Mouse (Mus musculus) midbrain, embryonic 15.5 days (tissue): ENCODE data around the gene Cd27. TPM values are rescaled to one million over a fixed set of nuclear protein-coding genes. Genes with fewer than 3 reads are reported as not detected.

Experiments used
- ATAC-seq: fragments of 200-750 bp; cut with Nextera tagmentation; replicated peaks from 2 replicates; pipeline ENCODE4 v1.8.0; 2017; ENCODE audit warnings: moderate TSS enrichment
- H3K27ac ChIP-seq: fragments of 300-500 bp; sonication (generic); 2 replicates; pipeline ENCODE4 v1.5.1; 2015; ENCODE audit warnings: mild to moderate bottlenecking, inconsistent platforms
- H3K27me3 ChIP-seq: fragments of 300-500 bp; sonication (generic); replicated peaks from 2 replicates; pipeline ENCODE4 v1.6.1; 2015; ENCODE audit warnings: inconsistent platforms
- H3K36me3 ChIP-seq: fragments of 300-500 bp; sonication (generic); replicated peaks from 2 replicates; pipeline ENCODE4 v1.6.1; 2015; ENCODE audit warnings: inconsistent platforms
- H3K4me1 ChIP-seq: fragments of 300-500 bp; sonication (generic); 2 replicates; pipeline ENCODE4 v1.6.1; 2015; ENCODE audit warnings: inconsistent platforms
- H3K4me2 ChIP-seq: fragments of 300-500 bp; sonication (generic); 2 replicates; pipeline ENCODE4 v1.6.1; 2015; ENCODE audit warnings: inconsistent platforms, mild to moderate bottlenecking, moderate library complexity
- H3K4me3 ChIP-seq: fragments of 300-500 bp; sonication (generic); 2 replicates; pipeline ENCODE4 v1.5.1; 2015; ENCODE audit warnings: mild to moderate bottlenecking, inconsistent platforms
- H3K9ac ChIP-seq: fragments of 300-500 bp; sonication (generic); 2 replicates; pipeline ENCODE4 v1.6.1; 2015; ENCODE audit warnings: mild to moderate bottlenecking, inconsistent platforms
- H3K9me3 ChIP-seq: fragments of 300-500 bp; sonication (generic); 2 replicates; pipeline ENCODE4 v1.6.1; 2016; ENCODE audit warnings: inconsistent platforms
- WGBS: fragments of 180-500 bp; shearing (Covaris S2); methylation state at CpG from one replicate; pipeline ENCODE4 v1.1.7; 2015; ENCODE audit warnings: mixed read lengths; 5-methylcytosine and 5-hydroxymethylcytosine counted together
- polyA plus RNA-seq: library from polyadenylated mRNA; unstranded; fragments of >200 nt; fragmentation: Nextera tagmentation; extraction: Ambion mirVana; gene quantifications from 2 replicates; pipeline ENCODE4 v1.2.1, GENCODE M21; 2015

Cd27 gene
- polyA plus RNA-seq, 1 experiment from 2014 or later = 2.3 TPM

GRCm38 (mm10) chr6:125266091-125266490 lies 29.3 kb upstream of the Cd27 start:
- no peaks in the 10 kb centered on the region for H3K4me1 ChIP-seq
- H3K4me2 ChIP-seq = no peak overlapping the region
- no peak overlapping the region for H3K27ac ChIP-seq
- no peaks in the 10 kb centered on the region for H3K9me3 ChIP-seq
- ATAC-seq = no peak
- H3K4me3 ChIP-seq = no peak overlapping the region
- no peaks in the 10 kb centered on the region for H3K36me3 ChIP-seq
- WGBS = 80% methylated on average over 13 of the region's 13 CpGs
- H3K9ac ChIP-seq = no peak overlapping the region
- no peaks in the 10 kb centered on the region for H3K27me3 ChIP-seq

DNA sequence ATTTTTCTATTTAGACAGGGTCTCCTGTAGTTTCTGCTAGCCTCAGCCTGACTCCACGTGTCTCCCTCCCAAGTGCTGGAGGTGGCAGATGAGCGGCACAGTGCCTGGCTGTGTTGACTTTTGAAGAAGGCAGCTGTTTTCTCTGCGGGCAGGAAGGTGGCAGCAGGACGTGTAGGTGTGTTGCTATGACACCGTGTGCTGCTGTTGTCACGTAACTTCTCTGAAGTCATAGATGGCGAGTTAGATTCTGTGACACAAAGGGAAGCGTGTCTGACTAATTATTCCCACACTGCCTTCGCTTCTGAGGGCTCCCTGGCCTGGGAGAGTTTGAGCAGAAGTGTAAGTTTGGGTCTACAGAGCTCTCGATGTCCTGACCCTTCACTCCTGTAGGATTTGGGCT lies 28.4 kb upstream of the Cd27 start:
- H3K36me3 ChIP-seq = no peaks in the 10 kb centered on the region
- no peak for ATAC-seq
- H3K4me2 ChIP-seq = no peak overlapping the region
- H3K27ac ChIP-seq = no peak overlapping the region
- no peaks in the 10 kb centered on the region for H3K27me3 ChIP-seq
- no peaks in the 10 kb centered on the region for H3K4me1 ChIP-seq
- no peaks in the 10 kb centered on the region for H3K9me3 ChIP-seq
- H3K9ac ChIP-seq = no peak overlapping the region
- 60% methylated on average over 10 of the region's 10 CpGs for WGBS
- H3K4me3 ChIP-seq = no peak overlapping the region

- H3K4me2 ChIP-seq = no peak overlapping the region
- H3K4me1 ChIP-seq = no peaks in the 10 kb centered on the region
- H3K9ac ChIP-seq = no peak overlapping the region
- WGBS = 89% methylated on average over 9 of the region's 9 CpGs
- no peak for ATAC-seq
- H3K27ac ChIP-seq = no peak overlapping the region
- no peaks in the 10 kb centered on the region for H3K36me3 ChIP-seq
- H3K9me3 ChIP-seq = no peaks in the 10 kb centered on the region
- no peaks in the 10 kb centered on the region for H3K27me3 ChIP-seq
- H3K4me3 ChIP-seq = no peak overlapping the region
Measured at GRCm38 (mm10) chr6:125264219-125264618, 27.4 kb upstream of the Cd27 start.

DNA sequence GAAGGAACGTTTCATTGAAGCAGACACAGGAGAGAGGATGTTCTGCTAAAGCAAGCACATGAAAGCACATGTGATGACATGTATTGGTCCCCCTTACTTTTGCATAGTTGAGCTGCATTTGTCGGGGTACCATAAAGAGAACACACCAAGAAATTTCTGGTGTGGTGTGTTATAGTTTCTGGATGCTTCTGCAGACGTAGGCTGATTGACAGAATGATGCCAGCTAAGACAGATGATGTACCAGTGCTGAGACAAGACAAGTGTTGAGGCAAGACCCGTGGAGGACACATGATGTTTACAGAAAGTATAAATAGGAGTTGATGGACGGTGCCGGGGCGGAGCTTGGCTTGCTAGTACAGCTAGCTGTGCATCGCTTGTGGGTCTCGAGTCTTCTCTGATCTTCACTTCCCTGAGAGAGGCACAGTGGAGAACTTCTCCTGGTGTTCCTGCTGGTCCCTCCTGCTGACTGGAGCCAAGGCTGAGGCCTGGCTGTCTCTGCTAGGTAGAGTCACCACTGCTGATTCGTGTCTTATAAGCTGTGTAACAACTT lies 23.3 kb upstream of the Cd27 start:
- no peak overlapping the region for H3K9ac ChIP-seq
- ATAC-seq = no peak
- no peaks in the 10 kb centered on the region for H3K4me1 ChIP-seq
- WGBS = 84% methylated on average over 10 of the region's 10 CpGs
- no peaks in the 10 kb centered on the region for H3K9me3 ChIP-seq
- no peak overlapping the region for H3K27ac ChIP-seq
- no peaks in the 10 kb centered on the region for H3K27me3 ChIP-seq
- H3K36me3 ChIP-seq = no peaks in the 10 kb centered on the region
- H3K4me2 ChIP-seq = no peak overlapping the region
- no peak overlapping the region for H3K4me3 ChIP-seq

- Histone ChIP-seq H3K4me3 (no peak overlapping the region), H3K27ac (no peak overlapping the region), H3K27me3 (no peaks in the 10 kb centered on the region), H3K4me2 (no peak overlapping the region), H3K9me3 (no peaks in the 10 kb centered on the region), H3K9ac (no peak overlapping the region), H3K4me1 (no peaks in the 10 kb centered on the region), H3K36me3 (no peaks in the 10 kb centered on the region)
- WGBS = 82% methylated on average over 8 of the region's 8 CpGs
- ATAC-seq = no peak
Measured at GRCm38 (mm10) chr6:125256222-125256966, 19.6 kb upstream of the Cd27 start.

- Histone ChIP-seq H3K4me2 (no peak overlapping the region), H3K4me3 (no peak overlapping the region), H3K27me3 (no peaks in the 10 kb centered on the region), H3K9ac (no peak overlapping the region), H3K36me3 (no peaks in the 10 kb centered on the region), H3K9me3 (no peaks in the 10 kb centered on the region), H3K4me1 (no peaks in the 10 kb centered on the region), H3K27ac (no peak overlapping the region)
- ATAC-seq = no peak
- WGBS = 86% methylated on average over 7 of the region's 7 CpGs
Measured at GRCm38 (mm10) chr6:125255516-125256044, 18.8 kb upstream of the Cd27 start.

DNA sequence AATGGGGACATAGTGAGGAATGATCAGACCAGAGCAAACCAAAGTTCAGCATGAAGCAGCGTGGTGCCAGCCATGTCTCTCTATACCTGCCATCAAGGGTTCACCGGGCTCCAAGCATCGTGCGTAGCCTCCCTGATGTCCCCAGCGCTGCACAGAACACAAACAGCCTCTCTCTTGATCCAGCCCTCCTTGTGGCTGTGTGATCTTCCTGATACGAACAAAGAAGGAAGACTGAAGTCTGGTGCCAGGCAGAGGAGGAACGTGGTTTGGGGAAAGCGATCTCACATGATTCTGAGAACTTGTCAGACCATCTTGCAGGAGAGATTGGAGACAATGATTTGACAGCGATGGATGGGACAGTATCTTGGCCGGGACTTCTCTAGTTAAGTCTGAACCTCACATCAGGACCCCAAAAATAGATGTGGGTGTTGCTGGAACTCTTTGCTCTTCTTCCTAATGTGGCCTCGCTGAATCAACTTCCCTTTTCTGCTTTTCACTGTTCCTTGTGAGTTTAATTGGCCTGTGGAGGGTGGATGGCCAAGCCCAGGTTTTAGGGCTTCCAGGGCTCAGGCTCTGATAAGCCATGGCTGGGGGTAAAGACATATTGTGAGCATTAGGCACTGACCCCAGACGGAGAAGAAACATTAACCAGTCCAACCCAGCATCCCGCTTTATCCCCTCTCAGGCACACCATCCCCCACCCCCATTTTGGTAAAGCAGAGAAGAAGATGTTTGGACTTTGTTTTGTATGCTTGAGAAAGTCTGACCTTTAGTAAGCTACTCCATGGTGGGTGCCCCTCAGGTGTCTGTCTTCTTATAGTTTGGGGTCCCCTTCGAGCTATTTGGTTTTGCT lies 17.3 kb upstream of the Cd27 start:
- Histone ChIP-seq H3K36me3 (no peaks in the 10 kb centered on the region), H3K9me3 (no peaks in the 10 kb centered on the region), H3K4me3 (no peak overlapping the region), H3K27me3 (no peaks in the 10 kb centered on the region), H3K9ac (no peak overlapping the region), H3K4me2 (no peak overlapping the region), H3K27ac (no peak overlapping the region), H3K4me1 (no peaks in the 10 kb centered on the region)
- ATAC-seq = no peak
- 82% methylated on average over 14 of the region's 14 CpGs for WGBS

DNA sequence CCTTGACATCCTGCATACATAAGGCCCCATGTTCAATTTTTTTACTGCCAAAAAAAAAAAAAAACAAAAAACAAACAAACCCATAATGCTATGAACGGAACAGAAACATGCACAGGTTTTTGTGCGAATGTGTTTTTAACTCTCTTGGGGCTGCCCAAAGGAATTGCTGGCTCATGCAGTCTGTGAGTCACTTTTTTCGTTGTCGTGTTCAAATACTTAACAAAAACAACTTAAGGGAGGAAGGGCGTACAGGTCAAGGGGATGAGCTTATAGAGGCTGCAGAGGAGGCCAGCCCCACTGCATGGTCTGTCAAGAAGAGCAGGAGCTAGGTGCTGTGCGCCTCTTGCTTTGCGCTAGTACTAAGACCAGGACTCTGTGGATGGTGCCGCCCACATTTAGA lies 15.9 kb upstream of the Cd27 start:
- Histone ChIP-seq H3K4me1 (no peaks in the 10 kb centered on the region), H3K27ac (no peak overlapping the region), H3K4me3 (no peak overlapping the region), H3K9me3 (no peaks in the 10 kb centered on the region), H3K36me3 (no peaks in the 10 kb centered on the region), H3K27me3 (no peaks in the 10 kb centered on the region), H3K4me2 (no peak overlapping the region), H3K9ac (no peak overlapping the region)
- WGBS = 92% methylated on average over 8 of the region's 8 CpGs
- ATAC-seq = no peak

- no peak overlapping the region for H3K4me3 ChIP-seq
- H3K4me2 ChIP-seq = no peak overlapping the region
- H3K27ac ChIP-seq = no peak overlapping the region
- no peak overlapping the region for H3K9ac ChIP-seq
- WGBS = 80% methylated on average over 3 of the region's 3 CpGs
- no peak for ATAC-seq
- H3K4me1 ChIP-seq = no peaks in the 10 kb centered on the region
- no peaks in the 10 kb centered on the region for H3K9me3 ChIP-seq
- H3K27me3 ChIP-seq = no peaks in the 10 kb centered on the region
- H3K36me3 ChIP-seq = no peaks in the 10 kb centered on the region
Measured at GRCm38 (mm10) chr6:125252285-125252684, 15.5 kb upstream of the Cd27 start.

- no peak overlapping the region for H3K4me3 ChIP-seq
- H3K9ac ChIP-seq = no peak overlapping the region
- H3K27ac ChIP-seq = no peak overlapping the region
- ATAC-seq = no peak
- H3K27me3 ChIP-seq = no peaks in the 10 kb centered on the region
- no peak overlapping the region for H3K4me2 ChIP-seq
- no peaks in the 10 kb centered on the region for H3K4me1 ChIP-seq
- WGBS = 36% methylated on average over 1 of the region's 1 CpGs
- no peaks in the 10 kb centered on the region for H3K36me3 ChIP-seq
- H3K9me3 ChIP-seq = no peaks in the 10 kb centered on the region
Measured at GRCm38 (mm10) chr6:125244551-125244950, 7.7 kb upstream of the Cd27 start.

GRCm38 (mm10) chr6:125241566-125241965 lies 4.8 kb upstream of the Cd27 start:
- no peak overlapping the region for H3K27ac ChIP-seq
- ATAC-seq = no peak
- no peaks in the 10 kb centered on the region for H3K36me3 ChIP-seq
- H3K4me2 ChIP-seq = no peak overlapping the region
- 87% methylated on average over 8 of the region's 8 CpGs for WGBS
- H3K4me3 ChIP-seq = no peak overlapping the region
- H3K27me3 ChIP-seq = no peaks in the 10 kb centered on the region
- H3K9ac ChIP-seq = no peak overlapping the region
- no peaks in the 10 kb centered on the region for H3K4me1 ChIP-seq
- H3K9me3 ChIP-seq = no peaks in the 10 kb centered on the region

DNA sequence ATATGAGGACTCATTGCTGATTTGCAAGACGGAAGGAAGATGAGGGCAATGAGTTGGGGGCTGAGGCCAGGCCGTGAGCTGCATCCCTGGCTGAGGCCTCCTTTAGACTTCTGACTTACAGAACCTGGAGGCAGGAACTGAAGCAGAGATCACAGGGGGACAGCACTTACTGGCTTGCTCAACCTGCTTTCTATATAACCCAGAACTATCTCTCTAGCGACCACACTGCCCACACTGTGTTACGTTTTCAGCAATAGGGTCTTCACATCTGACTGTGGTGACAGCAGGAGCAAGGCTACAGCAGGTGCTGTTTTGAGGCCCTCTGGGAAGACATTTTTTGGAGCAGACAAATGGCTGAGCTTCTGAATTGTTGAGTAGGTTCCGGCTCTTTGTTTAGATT lies 3.8 kb upstream of the Cd27 start:
- no peak overlapping the region for H3K27ac ChIP-seq
- no peaks in the 10 kb centered on the region for H3K27me3 ChIP-seq
- no peak overlapping the region for H3K9ac ChIP-seq
- no peaks in the 10 kb centered on the region for H3K9me3 ChIP-seq
- ATAC-seq = no peak
- H3K4me1 ChIP-seq = no peaks in the 10 kb centered on the region
- no peak overlapping the region for H3K4me2 ChIP-seq
- no peaks in the 10 kb centered on the region for H3K36me3 ChIP-seq
- 86% methylated on average over 5 of the region's 5 CpGs for WGBS
- H3K4me3 ChIP-seq = no peak overlapping the region
